Mouse (Mus musculus): ENCODE data around the gene Rps6.

DNA sequence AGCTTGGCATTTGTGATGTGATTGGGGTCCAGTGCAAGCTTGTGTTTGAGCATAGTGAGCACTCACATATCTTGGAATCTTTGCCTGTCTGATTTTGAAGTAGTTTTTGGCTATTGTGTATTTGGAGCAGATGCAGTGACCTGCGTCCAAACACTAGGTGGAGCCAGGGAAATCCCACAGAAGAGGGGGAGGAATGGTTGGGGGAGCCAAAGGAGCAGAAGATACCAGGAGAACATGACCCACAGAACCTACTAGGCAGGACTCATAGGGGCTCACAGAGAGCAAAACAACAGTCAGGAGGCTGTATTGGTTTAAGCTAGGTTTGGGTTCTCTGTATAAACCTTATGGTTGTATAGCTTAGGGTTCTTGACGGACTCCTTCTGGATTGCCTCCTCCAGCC is 46.6 kb downstream of the Rps6 start:
- TF ChIP-seq CTCF (IDR thresholded peaks at IDR 0.05; ENCODE audit: control insufficient read depth, insufficient read depth, insufficient replicate concordance, low read depth, low read length) (0 out of 2 replicates have a peak, but pooled peaks have one; percentile 15), POLR2A (IDR thresholded peaks at IDR 0.05; ENCODE audit: control insufficient read depth, low read depth, low read length) (no peak)

All from testis, adult 2 months (tissue).